Mouse (Mus musculus) erythroid progenitor cell, adult 5-6 weeks (primary cell): ENCODE data around the gene Gm10772. TPM values are rescaled to one million over a fixed set of nuclear protein-coding genes. Genes with fewer than 3 reads are reported as not detected.
"Not testable (repeated sequence)": the region's sequence is repeated elsewhere in the genome, so short reads cannot be mapped to it uniquely, and the experiment has no call there.

ENCODE experiments used
- ATAC-seq: replicated peaks from 2 replicates; pipeline ENCODE4 v1.8.0; 2016; ENCODE audit warnings: moderate number of reproducible peaks, mild to moderate bottlenecking, moderate TSS enrichment, inconsistent platforms; ENCODE audit not compliant: poor library complexity, low FRiP score, severe bottlenecking
- total RNA-seq, 2 experiments: library from RNA; stranded (forward) in 1 of 2; stranded (reverse) in 1 of 2; fragments of 150-400 nt in 1 of 2; fragments of 186-747, 209-891 nt in 1 of 2; gene quantifications; 2 replicates each; pipeline versions ENCODE4 v1.2.3 to v1.2.4; 2015 to 2017; ENCODE audit warnings: low replicate concordance in 2 of 2

Gm10772 gene
- total RNA-seq (2015; ENCODE audit: low replicate concordance): not detected in 2 replicates
- not detected in 2 replicates for total RNA-seq (2017; ENCODE audit: low replicate concordance)

GRCm38 (mm10) chr13:66227473-66227872, at the start of gene Gm10772:
Gm10772 (minus strand) TSS chr13:66227573.
- not testable (repeated sequence) for ATAC-seq

GRCm38 (mm10) chr13:66263914-66264313, 36.5 kb upstream of the Gm10772 start:
- ATAC-seq: not testable (repeated sequence)

GRCm38 (mm10) chr13:66263141-66263540, 35.8 kb upstream of the Gm10772 start:
- not testable (repeated sequence) for ATAC-seq

GRCm38 (mm10) chr13:66214349-66214748, 13.0 kb downstream of the Gm10772 start:
- no peak for ATAC-seq

GRCm38 (mm10) chr13:66213811-66214210, 13.6 kb downstream of the Gm10772 start:
- not testable (repeated sequence) for ATAC-seq

GRCm38 (mm10) chr13:66179172-66179571, 48.2 kb downstream of the Gm10772 start:
- not testable (repeated sequence) for ATAC-seq

Other genes starting within 250 kb of the Gm10772 start
- not detected in 2 replicates for gene Gm10324, start 108.0 kb downstream of the Gm10772 start, total RNA-seq (2015; ENCODE audit: low replicate concordance)
- not detected in 2 replicates for gene Gm10324, start 108.0 kb downstream of the Gm10772 start, total RNA-seq (2017; ENCODE audit: low replicate concordance)
- not detected in 2 replicates for gene 2410141K09Rik, start 213.5 kb upstream of the Gm10772 start, total RNA-seq (2015; ENCODE audit: low replicate concordance)
- gene 2410141K09Rik, start 213.5 kb upstream of the Gm10772 start, total RNA-seq (2017; ENCODE audit: low replicate concordance): not detected in 2 replicates